Mouse (Mus musculus): ENCODE measurements around the gene A630076J17Rik.
A peak's percentile ranks its signal among the peaks of the same experiment; 100 is the strongest.

DNA sequence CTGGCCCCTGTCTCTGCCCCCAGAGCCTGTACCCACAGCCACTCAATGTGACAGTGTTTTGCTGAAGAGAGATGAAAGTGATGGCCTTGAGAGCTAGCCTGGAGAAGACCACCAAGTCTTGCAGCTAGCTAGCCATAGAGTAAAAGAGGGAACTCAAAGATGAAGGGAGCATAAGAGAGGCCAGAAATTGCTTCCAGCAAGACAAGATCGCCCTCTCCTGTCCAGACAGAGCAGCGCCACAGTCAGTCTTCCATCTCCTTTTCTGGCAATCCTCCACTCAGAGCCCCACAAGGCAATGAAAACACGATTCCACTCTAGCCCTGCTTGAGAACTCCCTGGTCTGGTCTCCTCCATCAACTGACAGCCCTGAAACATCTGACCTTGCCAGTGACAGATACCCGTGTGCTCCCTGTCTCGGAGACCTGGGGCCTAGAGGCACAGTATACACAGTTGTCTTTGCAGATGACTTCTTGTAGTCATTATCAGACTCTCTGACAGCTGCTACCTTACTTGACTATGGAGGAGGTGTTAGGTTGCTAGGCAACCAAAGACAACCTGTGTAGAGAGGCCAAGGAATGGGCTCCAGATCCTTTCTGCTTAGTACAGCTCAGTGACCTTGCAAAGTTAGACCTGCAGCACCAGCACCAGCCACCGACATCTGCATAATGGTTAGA is 42.1 kb upstream of the A630076J17Rik start:
- TF ChIP-seq CTCF (IDR thresholded peaks at IDR 0.05; ENCODE audit: low read depth), result peak; percentile 46
- TF ChIP-seq EP300 (IDR thresholded peaks at IDR 0.05; ENCODE audit: low read depth), result no peak
